ENCODE assay signal across 7 mouse cellular contexts in the genomic region with DNA sequence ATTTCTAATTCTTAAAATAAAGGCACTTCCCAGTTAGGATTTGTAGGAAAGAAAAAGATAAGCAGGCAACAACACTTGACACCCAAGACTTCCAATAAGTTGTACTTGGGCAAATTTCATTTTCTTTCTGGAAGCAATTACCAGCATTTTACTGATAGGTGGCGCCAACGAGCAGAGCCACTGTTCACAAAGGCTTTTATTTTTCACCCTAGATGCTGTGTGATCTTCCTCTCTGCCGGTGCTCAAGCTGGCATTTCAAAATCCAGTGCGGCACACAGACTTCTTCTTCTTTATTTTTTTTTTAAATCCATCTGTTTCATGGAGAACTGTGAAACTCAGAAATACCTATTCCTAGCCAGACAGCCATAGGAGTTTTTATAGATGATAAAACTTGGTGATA.
DNase-seq lines count a peak whose midpoint lies in the region; ATAC-seq lines count a peak whose summit lies in the region.

No protein-coding gene starts in this region.

- H3K4me1 ChIP-seq in midbrain, embryonic 11.5 days (ENCODE audit: control insufficient read depth, insufficient read depth, low read length), result no peaks in the 10 kb centered on the region
- no peaks in the 10 kb centered on the region for H3K4me1 ChIP-seq in midbrain, embryonic 15.5 days

- no peak for ATAC-seq in midbrain, embryonic 11.5 days (ENCODE audit: low FRiP score)
- no peak for ATAC-seq in midbrain, embryonic 15.5 days (replicated peaks)

- intact Hi-C loops in heart, postnatal 36 days (cut with DNase I), result loop anchor here (2.0 to 5.0 kb wide), 2 partner anchors 73 to 100 kb away; a partner anchor contains a TSS
- intact Hi-C loops in left cerebral cortex, postnatal 25 days (cut with DNase I), result loop anchor here (2.0 to 5.0 kb wide), 4 partner anchors 50 to 300 kb away; no protein-coding TSS in a partner anchor

- H3K4me2 ChIP-seq in midbrain, embryonic 11.5 days, result no peak overlapping the region
- no peak overlapping the region for H3K4me2 ChIP-seq in midbrain, embryonic 15.5 days

- H3K9me3 ChIP-seq in midbrain, embryonic 11.5 days (ENCODE audit: control insufficient read depth, low read length), result no peaks in the 10 kb centered on the region
- no peaks in the 10 kb centered on the region for H3K9me3 ChIP-seq in midbrain, embryonic 15.5 days

- no peaks in the 10 kb centered on the region for H3K36me3 ChIP-seq in midbrain, embryonic 11.5 days (ENCODE audit: control insufficient read depth, insufficient read depth, low read length)
- H3K36me3 ChIP-seq in midbrain, embryonic 15.5 days (replicated peaks), result no peaks in the 10 kb centered on the region

- DNase-seq in midbrain, embryonic 11.5 days (ENCODE audit: low spot score, missing footprints), result peak; percentile 93
- DNase-seq in ZHBTc4 (ENCODE audit: low read depth, low spot score), result peak; percentile 51
- peak; percentile 45 for DNase-seq in cerebellum, adult 9-11 months
- DNase-seq in heart, postnatal 36 days, result peak; percentile 43 to 46
- DNase-seq in left cerebral cortex, postnatal 25 days (ENCODE audit: low spot score in 2 of 2), result peak; percentile 72 to 86
- DNase-seq in right cerebral cortex, adult 18-20 months, result peak; percentile 70

- H3K4me3 ChIP-seq in midbrain, embryonic 11.5 days (ENCODE audit: low read depth, low read length), result no peak overlapping the region
- H3K4me3 ChIP-seq in midbrain, embryonic 15.5 days, result no peak overlapping the region

- WGBS in midbrain, embryonic 11.5 days, result 23% methylated on average over 4 of the region's 4 CpGs
- 18% methylated on average over 4 of the region's 4 CpGs for WGBS in midbrain, embryonic 15.5 days

- H3K9ac ChIP-seq in midbrain, embryonic 11.5 days (ENCODE audit: low read length), result no peak overlapping the region
- H3K9ac ChIP-seq in midbrain, embryonic 15.5 days, result no peak overlapping the region

- H3K27me3 ChIP-seq in midbrain, embryonic 11.5 days (ENCODE audit: control insufficient read depth, insufficient read depth, low read length), result no peaks in the 10 kb centered on the region
- H3K27me3 ChIP-seq in midbrain, embryonic 15.5 days (replicated peaks), result no peaks in the 10 kb centered on the region

- no peak overlapping the region for H3K27ac ChIP-seq in midbrain, embryonic 11.5 days (ENCODE audit: low read depth, low read length)
- H3K27ac ChIP-seq in midbrain, embryonic 15.5 days, result no peak overlapping the region
